Mouse (Mus musculus): ENCODE results near the gene Cpm.
"Not testable (repeated sequence)": the region's sequence is repeated elsewhere in the genome, so short reads cannot be mapped to it uniquely, and the experiment has no call there.

Gene Cpm

GRCm38 (mm10) chr10:117593041-117593570, 36.2 kb upstream of the Cpm start:
- no peak for DNase-seq (ENCODE audit: low spot score in 2 of 2)

- no peak for DNase-seq (ENCODE audit: low spot score in 2 of 2)
Observed at GRCm38 (mm10) chr10:117593857-117594256, 35.4 kb upstream of the Cpm start.

- no peak for DNase-seq (ENCODE audit: low spot score in 2 of 2)
Observed at GRCm38 (mm10) chr10:117594291-117594850, 34.9 kb upstream of the Cpm start.

GRCm38 (mm10) chr10:117594913-117595312, 34.4 kb upstream of the Cpm start:
- no peak for DNase-seq (ENCODE audit: low spot score in 2 of 2)

GRCm38 (mm10) chr10:117595442-117596164, 33.7 kb upstream of the Cpm start:
- no peak for DNase-seq (ENCODE audit: low spot score in 2 of 2)

- no peak for DNase-seq (ENCODE audit: low spot score in 2 of 2)
Observed at GRCm38 (mm10) chr10:117596165-117596735, 33.0 kb upstream of the Cpm start.

- DNase-seq (ENCODE audit: low spot score in 2 of 2), result no peak
Observed at GRCm38 (mm10) chr10:117596771-117597324, 32.5 kb upstream of the Cpm start.

GRCm38 (mm10) chr10:117597371-117598265, 31.7 kb upstream of the Cpm start:
- not testable (repeated sequence) for DNase-seq (ENCODE audit: low spot score in 2 of 2)

GRCm38 (mm10) chr10:117598266-117598950, 30.9 kb upstream of the Cpm start:
- DNase-seq (ENCODE audit: low spot score in 2 of 2), result no peak

- not testable (repeated sequence) for DNase-seq (ENCODE audit: low spot score in 2 of 2)
Observed at GRCm38 (mm10) chr10:117598951-117599572, 30.2 kb upstream of the Cpm start.

- no peak for DNase-seq (ENCODE audit: low spot score in 2 of 2)
Observed at GRCm38 (mm10) chr10:117601146-117602035, 27.9 kb upstream of the Cpm start.

GRCm38 (mm10) chr10:117602325-117603129, 26.8 kb upstream of the Cpm start:
- no peak for DNase-seq (ENCODE audit: low spot score in 2 of 2)

- no peak for DNase-seq (ENCODE audit: low spot score in 2 of 2)
Observed at GRCm38 (mm10) chr10:117603130-117603833, 26.0 kb upstream of the Cpm start.

- no peak for DNase-seq (ENCODE audit: low spot score in 2 of 2)
Observed at GRCm38 (mm10) chr10:117603834-117604623, 25.3 kb upstream of the Cpm start.

- DNase-seq (ENCODE audit: low spot score in 2 of 2), result no peak
Observed at GRCm38 (mm10) chr10:117604624-117605282, 24.5 kb upstream of the Cpm start.

All from frontal cortex, postnatal 10 days (tissue).